Mouse (Mus musculus): Measurements from ENCODE around the gene Rad51d. TPM values are rescaled to one million over a fixed set of nuclear protein-coding genes. Genes with fewer than 3 reads are reported as not detected.
A peak's percentile ranks its signal among the peaks of the same experiment; 100 is the strongest.

Gene Rad51d
- polyA plus RNA-seq, 1 experiment from 2014 or later = 4.4 TPM

- no peak for DNase-seq
- Histone ChIP-seq H3K27ac (ENCODE audit: low read depth) (peak overlapping the region; percentile 96), H3K36me3 (replicated peaks; ENCODE audit: insufficient read depth, low read length) (no peaks in the 10 kb centered on the region), H3K4me1 (ENCODE audit: insufficient read depth) (peaks cover 10% of the 10 kb centered on the region), H3K9ac (replicated peaks) (peak overlapping the region; percentile 85), H3K4me3 (ENCODE audit: low read depth, low read length) (peak overlapping the region; percentile 79), H3K9me3 (ENCODE audit: low read length) (no peaks in the 10 kb centered on the region), H3K4me2 (ENCODE audit: low read depth, low read length) (peak overlapping the region; percentile 70), H3K27me3 (ENCODE audit: insufficient read depth, low read length) (no peaks in the 10 kb centered on the region)
- 37% methylated on average over 9 of the region's 9 CpGs for WGBS (ENCODE audit: insufficient replicate concordance)
- no peak for TF ChIP-seq CTCF (IDR thresholded peaks at IDR 0.05; ENCODE audit: low read depth)
- no peak for TF ChIP-seq EP300 (IDR thresholded peaks at IDR 0.05; ENCODE audit: low read depth)
- no peak for ATAC-seq
These were observed 20.8 kb downstream of the Rad51d start for GRCm38 (mm10) chr11:82869506-82870172.

DNA sequence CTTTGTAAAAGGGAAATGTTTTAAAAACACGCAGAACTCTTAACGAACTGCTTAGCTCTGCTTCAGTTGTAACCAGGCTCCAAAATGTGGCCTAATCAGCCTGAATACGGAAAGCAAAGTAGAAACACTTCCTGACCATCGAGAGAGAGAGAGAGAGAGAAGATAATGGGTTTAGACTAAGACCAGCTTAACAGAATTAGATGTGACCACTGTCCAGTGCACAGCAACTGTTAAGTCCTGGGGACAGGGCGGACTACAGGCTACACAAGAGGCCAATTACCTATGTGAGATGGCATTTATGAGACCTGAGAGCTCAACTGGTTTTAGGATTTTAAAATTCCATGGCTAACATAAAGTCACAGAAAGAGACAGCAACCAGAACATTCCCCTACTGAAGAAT, 22.5 kb downstream of the Rad51d start:
- WGBS (ENCODE audit: insufficient replicate concordance) = 35% methylated on average over 5 of the region's 5 CpGs
- no peak overlapping the region for H3K27ac ChIP-seq (ENCODE audit: low read depth)
- peaks cover 24% of the 10 kb centered on the region for H3K4me1 ChIP-seq (ENCODE audit: insufficient read depth)
- H3K27me3 ChIP-seq (ENCODE audit: insufficient read depth, low read length) = no peaks in the 10 kb centered on the region
- ATAC-seq = no peak
- TF ChIP-seq CTCF (IDR thresholded peaks at IDR 0.05; ENCODE audit: low read depth) (no peak), EP300 (IDR thresholded peaks at IDR 0.05; ENCODE audit: low read depth) (no peak)
- no peak for DNase-seq
- H3K9me3 ChIP-seq (ENCODE audit: low read length) = no peaks in the 10 kb centered on the region
- H3K9ac ChIP-seq (replicated peaks) = no peak overlapping the region
- 0 out of 2 replicates have a peak overlapping the region, but pooled peaks have one; percentile 3 for H3K4me3 ChIP-seq (ENCODE audit: low read depth, low read length)
- no peaks in the 10 kb centered on the region for H3K36me3 ChIP-seq (replicated peaks; ENCODE audit: insufficient read depth, low read length)
- peak overlapping the region; percentile 70 for H3K4me2 ChIP-seq (ENCODE audit: low read depth, low read length)

DNA sequence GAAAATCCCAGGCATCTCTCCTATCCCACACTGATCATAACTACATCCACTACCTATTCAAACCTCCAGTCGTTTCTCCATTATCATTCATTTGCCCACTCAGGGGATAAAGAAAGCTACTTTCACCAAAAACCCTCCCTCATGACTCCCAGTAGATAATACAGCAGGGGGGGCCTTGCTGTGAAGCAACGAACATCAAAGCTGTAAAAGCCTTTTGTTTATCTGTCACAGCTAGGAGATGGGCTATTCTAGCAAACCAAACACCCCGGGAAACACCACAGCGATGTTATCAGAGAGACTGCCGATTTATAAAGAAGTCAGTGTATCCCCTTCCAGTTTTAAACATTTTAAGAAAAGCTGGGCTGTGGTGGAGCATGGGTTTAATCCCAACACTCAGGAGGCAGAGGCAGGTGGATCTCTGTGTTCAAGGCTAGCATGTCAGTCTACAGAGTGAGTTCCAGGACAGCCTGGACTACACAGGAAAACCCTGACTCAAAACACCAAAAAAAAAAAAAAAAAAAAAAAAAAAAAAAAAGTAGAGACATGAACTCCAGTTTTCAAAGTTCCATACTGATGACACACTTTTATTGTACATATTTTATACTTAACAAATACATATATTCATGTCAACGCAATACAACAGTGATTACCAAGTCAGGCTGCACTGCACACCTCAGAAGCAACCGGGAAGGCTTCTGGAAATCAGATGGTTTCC, 23.4 kb downstream of the Rad51d start:
- Histone ChIP-seq H3K4me1 (ENCODE audit: insufficient read depth) (peaks cover 24% of the 10 kb centered on the region), H3K4me2 (ENCODE audit: low read depth, low read length) (peak overlapping the region; percentile 70), H3K9ac (replicated peaks) (0 out of 2 replicates have a peak overlapping the region, but pooled peaks have one; percentile 1), H3K36me3 (replicated peaks; ENCODE audit: insufficient read depth, low read length) (no peaks in the 10 kb centered on the region), H3K27ac (ENCODE audit: low read depth) (0 out of 2 replicates have a peak overlapping the region, but pooled peaks have one; percentile 39), H3K9me3 (ENCODE audit: low read length) (no peaks in the 10 kb centered on the region), H3K4me3 (ENCODE audit: low read depth, low read length) (no peak overlapping the region), H3K27me3 (ENCODE audit: insufficient read depth, low read length) (no peaks in the 10 kb centered on the region)
- TF ChIP-seq EP300 (IDR thresholded peaks at IDR 0.05; ENCODE audit: low read depth) (no peak), CTCF (IDR thresholded peaks at IDR 0.05; ENCODE audit: low read depth) (no peak)
- WGBS (ENCODE audit: insufficient replicate concordance) = 26% methylated on average over 7 of the region's 7 CpGs
- ATAC-seq = no peak
- DNase-seq = no peak

DNA sequence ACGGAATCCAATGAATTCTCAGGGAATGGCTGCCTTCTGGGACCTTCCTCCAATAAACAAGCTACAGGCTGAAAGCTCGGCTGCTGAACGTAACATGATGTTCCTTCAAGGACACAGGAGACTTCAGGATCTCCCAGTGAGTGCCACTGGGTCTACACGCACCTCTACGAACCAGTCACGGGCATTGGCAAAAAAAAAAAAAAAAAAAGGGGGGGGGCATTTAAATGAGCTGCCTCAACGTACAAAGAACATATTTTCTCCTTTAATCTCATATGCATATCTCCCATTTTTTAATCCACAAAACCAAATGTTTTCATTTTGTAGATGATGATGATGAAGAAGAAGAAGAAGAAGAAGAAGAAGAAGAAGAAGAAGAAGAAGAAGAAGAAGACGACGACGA, 24.5 kb downstream of the Rad51d start:
- Histone ChIP-seq H3K27ac (ENCODE audit: low read depth) (0 out of 2 replicates have a peak overlapping the region, but pooled peaks have one; percentile 39), H3K4me1 (ENCODE audit: insufficient read depth) (peaks cover 35% of the 10 kb centered on the region), H3K4me2 (ENCODE audit: low read depth, low read length) (peak overlapping the region; percentile 70; the same call in 1 of the 2 replicates), H3K9me3 (ENCODE audit: low read length) (no peaks in the 10 kb centered on the region), H3K27me3 (ENCODE audit: insufficient read depth, low read length) (no peaks in the 10 kb centered on the region), H3K36me3 (replicated peaks; ENCODE audit: insufficient read depth, low read length) (no peaks in the 10 kb centered on the region), H3K9ac (replicated peaks) (no peak overlapping the region), H3K4me3 (ENCODE audit: low read depth, low read length) (no peak overlapping the region)
- 72% methylated on average over 10 of the region's 10 CpGs for WGBS (ENCODE audit: insufficient replicate concordance)
- ATAC-seq = no peak
- DNase-seq = no peak
- TF ChIP-seq EP300 (IDR thresholded peaks at IDR 0.05; ENCODE audit: low read depth) (no peak), CTCF (IDR thresholded peaks at IDR 0.05; ENCODE audit: low read depth) (no peak)

DNA sequence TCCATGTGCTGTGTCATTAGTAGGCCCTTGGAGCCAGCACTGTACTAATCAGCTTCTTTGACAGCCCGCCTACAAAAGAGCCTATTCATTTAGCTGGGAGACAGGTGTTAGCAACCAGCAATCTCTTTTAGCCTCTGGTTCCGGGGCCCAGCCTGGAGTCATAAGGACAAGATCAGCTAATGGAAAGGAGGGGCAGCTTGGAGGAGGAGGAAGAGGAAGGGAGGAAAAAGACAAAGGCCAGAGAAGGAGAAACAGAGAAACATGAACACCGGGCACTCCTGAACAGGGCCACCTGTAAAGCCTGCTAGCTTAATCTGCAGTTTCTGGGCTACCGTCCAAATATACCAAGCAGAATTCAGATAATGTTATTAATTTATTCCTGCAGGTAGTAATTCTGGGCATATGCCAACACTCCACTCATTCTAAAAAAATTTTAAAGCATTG, 26.9 kb downstream of the Rad51d start:
- peaks cover 3% of the 10 kb centered on the region; the same call in 1 of the 2 replicates for H3K36me3 ChIP-seq (replicated peaks; ENCODE audit: insufficient read depth, low read length)
- ATAC-seq = peak; percentile 74
- H3K9ac ChIP-seq (replicated peaks) = no peak overlapping the region
- H3K4me1 ChIP-seq (ENCODE audit: insufficient read depth) = peaks cover 32% of the 10 kb centered on the region
- TF ChIP-seq CTCF (IDR thresholded peaks at IDR 0.05; ENCODE audit: low read depth) = no peak
- TF ChIP-seq EP300 (IDR thresholded peaks at IDR 0.05; ENCODE audit: low read depth) = no peak
- DNase-seq = no peak
- H3K27ac ChIP-seq (ENCODE audit: low read depth) = peak overlapping the region; percentile 51
- 51% methylated on average over 4 of the region's 4 CpGs for WGBS (ENCODE audit: insufficient replicate concordance)
- H3K27me3 ChIP-seq (ENCODE audit: insufficient read depth, low read length) = no peaks in the 10 kb centered on the region
- H3K4me3 ChIP-seq (ENCODE audit: low read depth, low read length) = no peak overlapping the region
- no peak overlapping the region for H3K4me2 ChIP-seq (ENCODE audit: low read depth, low read length)
- H3K9me3 ChIP-seq (ENCODE audit: low read length) = no peaks in the 10 kb centered on the region

DNA sequence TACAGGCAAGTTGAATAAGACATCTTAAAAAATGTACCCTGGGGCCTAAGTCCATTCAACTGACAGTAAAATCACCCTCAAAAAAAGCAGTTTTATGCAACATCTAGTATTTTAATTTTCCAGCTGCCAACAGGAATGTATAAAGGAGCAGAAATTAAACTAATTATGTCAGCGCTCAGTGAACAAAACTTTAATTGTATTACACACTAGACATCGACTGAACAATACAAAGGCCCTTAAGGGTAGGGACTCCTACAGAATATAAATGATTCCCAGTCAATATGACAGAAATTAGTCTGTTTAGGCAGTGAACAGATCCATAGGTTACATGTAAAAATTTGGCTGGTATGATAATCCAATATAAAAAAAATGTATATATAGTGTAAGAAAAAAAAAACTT, 27.4 kb downstream of the Rad51d start:
- peaks cover 32% of the 10 kb centered on the region for H3K4me1 ChIP-seq (ENCODE audit: insufficient read depth)
- no peaks in the 10 kb centered on the region for H3K27me3 ChIP-seq (ENCODE audit: insufficient read depth, low read length)
- no peak overlapping the region for H3K9ac ChIP-seq (replicated peaks)
- peak overlapping the region; percentile 17; the same call in 1 of the 2 replicates for H3K27ac ChIP-seq (ENCODE audit: low read depth)
- TF ChIP-seq EP300 (IDR thresholded peaks at IDR 0.05; ENCODE audit: low read depth) (no peak), CTCF (IDR thresholded peaks at IDR 0.05; ENCODE audit: low read depth) (no peak)
- H3K4me2 ChIP-seq (ENCODE audit: low read depth, low read length) = 0 out of 2 replicates have a peak overlapping the region, but pooled peaks have one; percentile 2
- no peak overlapping the region for H3K4me3 ChIP-seq (ENCODE audit: low read depth, low read length)
- H3K36me3 ChIP-seq (replicated peaks; ENCODE audit: insufficient read depth, low read length) = peaks cover 3% of the 10 kb centered on the region; the same call in 1 of the 2 replicates
- WGBS (ENCODE audit: insufficient replicate concordance) = 89% methylated on average over 2 of the region's 2 CpGs
- ATAC-seq (no peak), DNase-seq (no peak)
- H3K9me3 ChIP-seq (ENCODE audit: low read length) = no peaks in the 10 kb centered on the region

Measured in liver, postnatal 0 days (tissue).